Mouse (Mus musculus) inflammation-experienced regulatory T-cells, adult 6 months (primary cell): ENCODE data around the gene Slc38a1. TPM values are rescaled to one million over a fixed set of nuclear protein-coding genes. Genes with fewer than 3 reads are reported as not detected.

Experiments
- ATAC-seq: one replicate; pipeline ENCODE4 v1.8.0; 2017
- polyA plus RNA-seq, 3 experiments: library from polyadenylated mRNA; unstranded; fragments of 100-300 nt; shearing (Covaris generic); gene quantifications; one replicate each; pipeline ENCODE4 v1.2.1; 2017

Gene Slc38a1
- polyA plus RNA-seq, 3 experiments from 2014 or later, result 58.9 to 87.5 (median 79.1) TPM

GRCm38 (mm10) chr15:96551569-96552380 is 90.9 kb downstream of the Slc38a1 start:
- peak; percentile 86 for ATAC-seq

- no peak for ATAC-seq
Measured at GRCm38 (mm10) chr15:96551107-96551506, 91.6 kb downstream of the Slc38a1 start.

GRCm38 (mm10) chr15:96548363-96548762 is 94.3 kb downstream of the Slc38a1 start:
- ATAC-seq, result no peak

DNA sequence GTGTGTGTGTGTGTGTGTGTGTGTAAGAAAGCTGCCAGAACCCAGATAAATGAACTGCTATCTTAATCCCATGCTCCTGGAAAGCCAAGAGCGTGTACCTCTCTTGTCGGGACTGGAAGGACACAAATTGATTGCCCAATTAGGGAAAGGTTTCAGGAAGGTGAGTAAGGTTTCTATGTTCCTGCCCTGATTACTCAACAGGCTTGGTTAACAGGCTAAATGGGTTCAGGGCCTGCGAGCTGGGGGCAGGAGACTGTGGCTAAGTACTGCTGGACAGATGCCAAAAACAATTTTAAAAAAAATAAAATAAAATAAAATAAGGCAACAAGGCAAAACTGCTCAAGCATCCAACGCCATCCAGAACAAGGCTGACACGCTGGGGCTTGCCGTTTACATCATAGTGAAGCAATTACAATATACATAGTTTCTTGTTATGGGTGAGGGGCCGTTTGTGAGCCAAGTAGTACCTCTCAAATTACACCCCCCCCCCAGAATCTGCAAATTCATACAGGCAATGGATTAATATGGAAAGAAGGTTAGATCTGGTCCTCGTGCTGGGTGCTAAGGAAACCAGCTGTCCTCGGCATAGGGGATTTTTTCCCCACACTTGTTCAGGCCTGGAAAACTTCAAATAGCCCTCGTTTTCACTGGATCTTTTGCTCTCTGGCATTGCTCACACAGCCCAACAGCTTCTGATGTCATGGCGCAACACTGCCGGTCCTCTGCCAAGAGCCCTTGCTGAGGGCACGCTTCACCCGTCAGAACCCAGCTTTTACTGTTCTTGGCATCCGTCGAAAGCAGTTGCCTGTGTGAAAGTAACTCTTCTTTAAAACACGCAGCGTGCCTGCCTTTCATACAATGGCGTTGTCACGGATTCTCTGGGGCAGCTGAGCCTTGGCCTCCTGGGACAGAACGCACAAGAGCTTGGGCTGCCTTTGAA is 95.2 kb downstream of the Slc38a1 start:
- no peak for ATAC-seq

DNA sequence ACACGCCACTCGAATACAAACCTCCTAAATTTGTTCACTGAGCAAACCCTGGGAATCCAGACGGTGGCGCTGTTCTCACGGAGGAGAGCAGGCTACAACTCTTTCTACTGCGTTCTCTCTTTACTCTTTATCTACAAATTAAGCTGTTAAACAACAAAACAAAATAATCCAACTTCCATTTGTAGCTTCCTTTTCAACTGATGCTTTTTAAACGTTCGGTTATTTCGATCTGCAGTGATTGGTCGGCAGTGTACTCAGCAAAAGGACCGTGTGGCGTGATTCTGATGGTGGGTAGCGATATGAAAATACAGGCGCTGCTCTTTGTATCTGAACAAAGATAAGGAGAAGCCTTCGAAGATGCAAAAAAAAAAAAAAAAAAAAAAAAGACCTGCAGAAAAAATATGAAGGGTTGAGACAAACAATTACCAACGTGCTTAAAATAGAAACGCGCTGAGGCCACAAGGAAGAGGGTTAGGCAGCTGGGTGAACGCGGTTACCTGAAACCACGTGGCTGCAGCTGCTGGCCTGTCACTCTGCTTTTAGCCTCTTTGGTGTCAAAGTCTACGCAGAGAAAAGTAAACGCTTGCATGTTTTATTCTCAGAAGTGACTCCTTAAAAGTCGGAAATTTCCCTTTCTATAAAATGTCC is 99.4 kb downstream of the Slc38a1 start:
- ATAC-seq, result peak; percentile 87

GRCm38 (mm10) chr15:96542135-96542534 is 100.6 kb downstream of the Slc38a1 start:
- no peak for ATAC-seq

GRCm38 (mm10) chr15:96537272-96537671 is 105.4 kb downstream of the Slc38a1 start:
- no peak for ATAC-seq

GRCm38 (mm10) chr15:96536412-96536811 is 106.3 kb downstream of the Slc38a1 start:
- ATAC-seq, result no peak

DNA sequence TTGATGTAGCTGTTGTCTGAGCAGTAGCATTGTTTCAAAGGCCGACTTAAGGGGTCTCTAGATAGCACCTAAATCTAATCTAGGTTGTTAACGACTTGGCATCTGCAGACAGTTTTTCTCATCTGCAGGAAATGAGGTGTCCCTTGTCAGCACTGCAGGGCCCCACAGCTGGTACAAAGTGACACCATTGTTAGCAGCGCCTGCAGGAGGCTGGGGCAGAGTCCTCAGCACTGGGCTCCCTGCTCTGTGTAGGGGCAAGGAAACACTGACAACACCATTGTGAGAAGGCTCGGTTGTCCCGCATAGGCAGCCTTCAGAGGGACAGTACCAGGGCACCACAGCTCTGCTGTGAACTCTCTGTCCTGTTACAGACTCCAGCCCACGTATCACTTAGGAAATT is 115.0 kb downstream of the Slc38a1 start:
- no peak for ATAC-seq

- no peak for ATAC-seq
Measured at GRCm38 (mm10) chr15:96524239-96524738, 118.4 kb downstream of the Slc38a1 start.

Other genes starting within 250 kb of the Slc38a1 start
- 10 to 100 TPM; 45.4 to 51.8 (median 48.2) TPM for gene Scaf11, start 182.1 kb downstream of the Slc38a1 start, polyA plus RNA-seq
- 10 to 100 TPM; 36.1 to 44.6 (median 42.9) TPM for gene Slc38a2, start 56.8 kb upstream of the Slc38a1 start, polyA plus RNA-seq